Mouse (Mus musculus): ENCODE data around the gene Lce1m.
"Not testable (repeated sequence)": the region's sequence is repeated elsewhere in the genome, so short reads cannot be mapped to it uniquely, and the experiment has no call there.

Gene Lce1m

GRCm38 (mm10) chr3:93018960-93019359, at the start of gene Lce1m:
Lce1m (minus strand) TSS chr3:93019060.
- in situ Hi-C loops (cut with MboI, MseI) = no loop called here

GRCm38 (mm10) chr3:93068523-93068922, 49.7 kb upstream of the Lce1m start, which contains the start of gene Gm4858:
Gm4858 (plus strand) TSS chr3:93068823.
- in situ Hi-C loops (cut with MboI, MseI) = not testable (repeated sequence)

DNA sequence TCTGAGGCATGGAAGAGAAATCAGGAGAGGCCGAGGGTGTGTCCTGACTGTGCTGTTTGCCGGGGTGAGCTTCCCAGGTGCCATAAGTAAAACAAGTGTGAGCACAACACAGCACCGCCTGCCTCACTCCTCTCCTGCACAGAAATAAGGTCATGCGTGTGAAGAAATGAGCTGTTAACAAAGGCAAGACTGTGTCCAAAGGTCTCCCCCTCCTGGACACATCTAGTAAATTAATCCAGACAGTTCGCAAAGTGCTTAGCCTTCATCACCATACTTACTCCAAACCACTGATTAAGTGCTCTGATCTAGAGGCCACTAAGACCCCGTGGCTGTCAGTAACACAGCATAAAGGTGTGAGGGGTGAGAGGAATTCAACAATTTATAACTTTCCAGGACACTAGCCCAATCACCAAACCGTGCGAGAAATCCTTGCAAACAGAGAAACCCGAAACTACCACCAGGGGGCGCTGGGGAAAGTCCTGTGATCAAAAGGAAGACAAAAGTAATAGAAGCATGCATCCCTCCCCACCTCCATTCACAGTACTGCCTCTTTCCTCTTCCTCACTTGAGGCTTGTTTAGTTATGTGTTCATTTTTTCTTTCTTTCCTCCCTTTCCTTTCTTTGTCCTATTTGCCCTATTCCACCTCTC, 34.1 kb upstream of the Lce1m start:
- in situ Hi-C loops (cut with MboI, MseI) = no loop called here

- in situ Hi-C loops (cut with MboI, MseI) = no loop called here
These were observed 31.3 kb upstream of the Lce1m start for GRCm38 (mm10) chr3:93050182-93050581.

GRCm38 (mm10) chr3:93031450-93031849, 12.6 kb upstream of the Lce1m start:
- in situ Hi-C loops (cut with MboI, MseI) = no loop called here

GRCm38 (mm10) chr3:93025486-93025885, 6.6 kb upstream of the Lce1m start:
- in situ Hi-C loops (cut with MboI, MseI) = no loop called here

- in situ Hi-C loops (cut with MboI, MseI) = no loop called here
These were observed 4.7 kb upstream of the Lce1m start for GRCm38 (mm10) chr3:93023411-93024184.

DNA sequence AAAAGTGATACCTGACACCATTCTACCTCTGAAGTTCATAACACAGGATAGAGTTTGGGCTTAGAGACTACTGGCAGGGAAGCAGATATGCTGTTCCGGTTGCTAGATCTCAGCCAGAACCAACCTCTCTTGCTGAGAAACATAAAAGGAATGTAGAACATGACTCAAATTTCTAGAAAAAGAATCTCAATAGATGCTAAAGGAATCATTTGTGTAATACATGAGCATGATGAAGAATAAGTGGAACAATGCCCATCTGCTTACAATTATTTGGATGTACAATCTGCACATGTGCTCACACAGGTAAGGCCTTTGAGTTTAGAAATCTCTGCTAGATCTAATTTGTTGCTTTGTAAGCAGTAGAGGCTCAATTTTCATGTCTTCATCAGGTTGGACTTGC, 2.3 kb upstream of the Lce1m start:
- in situ Hi-C loops (cut with MboI, MseI) = no loop called here

- in situ Hi-C loops (cut with MboI, MseI) = no loop called here
These were observed 3.3 kb downstream of the Lce1m start, which contains the start of gene Crct1 for GRCm38 (mm10) chr3:93015460-93016104. Crct1 (minus strand) TSS chr3:93015687.

GRCm38 (mm10) chr3:93014871-93015270, 4.0 kb downstream of the Lce1m start:
- in situ Hi-C loops (cut with MboI, MseI) = no loop called here

GRCm38 (mm10) chr3:93014378-93014801, 4.5 kb downstream of the Lce1m start:
- in situ Hi-C loops (cut with MboI, MseI) = no loop called here

DNA sequence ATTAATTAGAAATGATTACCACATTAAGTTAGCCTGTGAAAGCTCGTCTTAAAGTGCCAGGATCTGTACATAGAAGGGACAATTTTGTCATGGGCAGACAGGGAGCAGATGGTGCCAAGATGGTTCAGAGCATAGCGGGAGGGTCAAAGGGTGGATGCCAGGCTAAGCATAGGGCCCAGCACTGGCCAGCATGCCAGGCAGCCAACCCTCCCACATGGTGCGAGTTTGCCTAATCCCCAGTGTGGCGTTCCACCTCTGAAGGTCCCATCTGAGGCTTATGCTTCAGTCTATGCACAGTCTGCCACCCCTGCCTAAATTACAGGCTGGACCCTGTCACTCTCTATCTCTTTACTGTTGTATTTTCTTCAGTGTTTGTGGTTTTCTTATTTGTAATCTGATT, 16.0 kb downstream of the Lce1m start:
- in situ Hi-C loops (cut with MboI, MseI) = no loop called here

DNA sequence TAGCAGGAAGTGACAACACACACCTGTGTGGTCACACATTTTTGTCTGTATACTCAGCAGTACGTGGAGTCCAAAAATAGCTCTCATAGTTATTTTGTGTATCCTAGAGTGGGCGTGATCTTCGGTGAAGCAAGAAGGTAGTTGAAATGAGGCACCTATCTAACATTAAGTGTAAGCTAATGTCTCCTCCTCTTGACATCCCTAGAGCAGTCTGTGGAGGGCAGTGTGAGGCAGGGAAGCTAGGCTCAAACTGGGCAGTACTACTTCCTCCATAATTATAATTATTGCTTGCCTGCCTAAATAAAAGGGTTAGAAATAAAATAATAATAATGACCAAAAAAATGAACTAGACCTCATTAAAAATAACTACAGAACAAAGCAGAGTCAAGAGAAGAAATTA, 18.2 kb downstream of the Lce1m start:
- in situ Hi-C loops (cut with MboI, MseI) = no loop called here

DNA sequence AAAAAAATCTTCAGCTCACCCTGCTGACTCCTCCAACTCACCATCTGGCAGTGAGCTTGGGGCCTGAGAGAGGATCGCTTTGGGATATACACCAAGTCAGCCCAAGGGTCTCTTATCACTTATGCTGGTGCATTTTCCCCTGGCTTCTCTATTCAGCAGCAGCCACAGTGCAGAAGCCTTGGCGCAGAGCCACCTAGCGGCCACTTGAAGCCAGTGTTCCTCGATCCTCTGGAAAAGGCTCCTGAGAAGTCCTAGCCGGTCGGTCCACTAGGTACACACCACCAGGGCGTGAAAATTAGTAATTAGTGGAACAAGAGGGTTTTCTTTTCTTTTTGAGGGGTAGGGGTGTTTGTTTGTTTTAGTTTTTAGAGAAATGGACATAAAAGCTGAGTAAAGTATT, 20.2 kb downstream of the Lce1m start:
- in situ Hi-C loops (cut with MboI, MseI) = no loop called here

DNA sequence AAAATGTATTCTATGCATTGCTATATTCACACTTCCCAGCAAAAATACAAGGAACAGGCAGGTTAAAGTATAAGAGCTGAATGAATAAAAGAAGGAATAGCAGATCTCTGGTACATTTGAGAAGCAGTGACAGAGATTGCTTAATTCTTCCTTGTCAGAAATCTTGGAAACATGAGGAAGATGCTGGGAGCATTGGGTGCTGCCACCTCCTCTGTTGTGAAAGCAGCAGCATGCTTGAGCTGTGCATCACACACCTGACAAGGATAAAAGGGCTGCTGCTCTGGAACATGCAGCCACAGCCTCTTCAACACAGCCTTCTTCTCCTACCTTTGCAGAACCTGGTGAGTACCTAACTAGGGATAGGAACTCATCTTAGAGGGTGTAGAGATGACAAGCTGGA, 26.9 kb downstream of the Lce1m start, which contains the start of gene Lce3f:
Lce3f (plus strand) TSS at position 301 of the 400 bp plus-strand sequence.
- in situ Hi-C loops (cut with MboI, MseI) = no loop called here

GRCm38 (mm10) chr3:92978484-92978883, 40.4 kb downstream of the Lce1m start:
- in situ Hi-C loops (cut with MboI, MseI) = no loop called here

All from regulatory T cell (primary cell).